Comparison of ENCODE assay signal across 8 mouse cellular contexts in the genomic region with DNA sequence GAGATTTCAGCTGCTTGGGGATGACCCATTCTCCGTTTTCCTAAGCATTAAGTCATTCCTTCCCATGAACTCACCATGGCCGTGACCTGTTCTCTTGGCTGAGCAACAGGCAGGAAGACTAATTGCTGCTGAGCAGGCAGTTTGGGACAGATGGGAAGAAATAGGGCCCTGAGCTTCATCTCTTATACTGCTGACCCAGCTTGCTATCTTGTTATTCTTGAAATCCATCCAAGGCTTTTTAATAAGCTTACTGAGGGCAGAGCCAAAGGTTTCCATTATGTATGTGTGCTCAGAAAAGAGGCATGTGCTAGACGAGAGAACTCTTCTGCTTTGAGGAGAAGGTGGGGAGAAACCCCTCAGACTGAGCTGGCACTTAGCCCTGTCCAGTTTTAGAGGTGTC. TPM values are rescaled to one million over a fixed set of nuclear protein-coding genes. Genes with fewer than 3 reads are reported as not detected.
A peak's percentile ranks its signal among the peaks of the same experiment; 100 is the strongest.
DNase-seq lines count a peak whose midpoint lies in the region; ATAC-seq and TF ChIP-seq lines count a peak whose summit lies in the region.

No protein-coding gene starts in this region.

- 0 out of 2 replicates have a peak overlapping the region, but pooled peaks have one; percentile 7 for H3K27ac ChIP-seq in cerebellum, adult 2 months (ENCODE audit: insufficient read depth, low read length)
- H3K27ac ChIP-seq in thymus, adult 2 months (ENCODE audit: control insufficient read depth, insufficient read depth, low read length) = no peak overlapping the region
- no peak overlapping the region for H3K27ac ChIP-seq in intestine, postnatal 0 days (ENCODE audit: low read depth, low read length)

- DNase-seq in cerebellum, adult 2 months = peak in 1 of 2 experiments; percentile 57
- no peak for DNase-seq in cerebellum, postnatal 14 days
- peak; percentile 6 for DNase-seq in retina, adult 2 months (ENCODE audit: low read depth, low spot score)
- DNase-seq in retina, embryonic 14.5 days (ENCODE audit: low spot score) = no peak
- peak; percentile 36 for DNase-seq in kidney, adult 9 months
- peak; percentile 14 for DNase-seq in retina, postnatal 7 days (ENCODE audit: low read depth, low spot score)
- DNase-seq in thymus, adult 2 months = no peak

- no peak for ATAC-seq in intestine, postnatal 0 days

- H3K9ac ChIP-seq in intestine, postnatal 0 days (ENCODE audit: low read depth, low read length) = no peak overlapping the region

- H3K9me3 ChIP-seq in intestine, postnatal 0 days (ENCODE audit: control insufficient read depth) = no peaks in the 10 kb centered on the region

- no peak for TF ChIP-seq CTCF in cerebellum, adult 2 months (IDR thresholded peaks at IDR 0.05; ENCODE audit: borderline replicate concordance, insufficient read depth, low read depth, low read length)
- TF ChIP-seq CTCF in thymus, adult 2 months (IDR thresholded peaks at IDR 0.05; ENCODE audit: borderline replicate concordance, control insufficient read depth, extremely low read depth, insufficient read depth, low read length, poor library complexity) = no peak
- TF ChIP-seq CTCF in intestine, postnatal 0 days (IDR thresholded peaks at IDR 0.05; ENCODE audit: low read depth) = no peak

- H3K27me3 ChIP-seq in cerebellum, adult 2 months (ENCODE audit: control insufficient read depth, insufficient read depth, low read length) = no peaks in the 10 kb centered on the region
- no peaks in the 10 kb centered on the region for H3K27me3 ChIP-seq in thymus, adult 2 months (ENCODE audit: control insufficient read depth, insufficient read depth, low read length)
- H3K27me3 ChIP-seq in intestine, postnatal 0 days (replicated peaks; ENCODE audit: control insufficient read depth, insufficient read depth, low read length) = no peaks in the 10 kb centered on the region

- H3K4me3 ChIP-seq in cerebellum, adult 2 months (replicated peaks; ENCODE audit: insufficient read depth, low read depth, low read length) = no peak overlapping the region
- no peak overlapping the region for H3K4me3 ChIP-seq in thymus, adult 2 months (ENCODE audit: control insufficient read depth, insufficient read depth, low read length)
- H3K4me3 ChIP-seq in intestine, postnatal 0 days (ENCODE audit: low read depth, low read length) = no peak overlapping the region

- no peak overlapping the region for H3K4me2 ChIP-seq in intestine, postnatal 0 days (replicated peaks; ENCODE audit: low read depth)

- no peaks in the 10 kb centered on the region for H3K36me3 ChIP-seq in thymus, adult 2 months (ENCODE audit: control insufficient read depth, insufficient read depth, low read length)
- H3K36me3 ChIP-seq in intestine, postnatal 0 days (ENCODE audit: control insufficient read depth, insufficient read depth) = no peaks in the 10 kb centered on the region

- peaks cover 9% of the 10 kb centered on the region; the same call in 1 of the 2 replicates for H3K4me1 ChIP-seq in cerebellum, adult 2 months (ENCODE audit: control insufficient read depth, insufficient read depth, low read length)
- no peaks in the 10 kb centered on the region for H3K4me1 ChIP-seq in thymus, adult 2 months (replicated peaks; ENCODE audit: control insufficient read depth, insufficient read depth, low read length)
- H3K4me1 ChIP-seq in intestine, postnatal 0 days (replicated peaks; ENCODE audit: control insufficient read depth, insufficient read depth, low read length) = no peaks in the 10 kb centered on the region

- TF ChIP-seq POLR2A in cerebellum, adult 2 months (IDR thresholded peaks at IDR 0.05; ENCODE audit: borderline replicate concordance, insufficient read depth, low read length) = no peak
- no peak for TF ChIP-seq POLR2A in thymus, adult 2 months (IDR thresholded peaks at IDR 0.05; ENCODE audit: control insufficient read depth, extremely low read depth, insufficient read depth, low read length, poor library complexity)

- WGBS in cerebellum, adult 2 months = 13% methylated on average over 3 of the region's 3 CpGs
- WGBS in thymus, adult 2 months = 90% methylated on average over 3 of the region's 3 CpGs
- 81% methylated on average over 3 of the region's 3 CpGs for WGBS in intestine, postnatal 0 days

RNA-seq across cellular contexts. Expression of gene Trappc2, which starts 55.4 kb away (rescaled TPM):
- polyA plus RNA-seq in cerebellum, adult 2 months (2012; rRNA removed) = 54.0 and 55.5 TPM in 2 replicates
- polyA plus RNA-seq in thymus, adult 2 months (2012; rRNA removed) = 2.0 and 2.9 TPM in 2 replicates
- 20.8 and 21.6 TPM in 2 replicates for polyA plus RNA-seq in intestine, postnatal 0 days (2015; fragmentation: Nextera tagmentation; extraction: Ambion mirVana)

RNA-seq across cellular contexts. Expression of gene Ofd1, which starts 55.6 kb away (rescaled TPM):
- polyA plus RNA-seq in cerebellum, adult 2 months (2012; rRNA removed) = 5.6 and 5.8 TPM in 2 replicates
- polyA plus RNA-seq in thymus, adult 2 months (2012; rRNA removed) = 1.9 and 2.1 TPM in 2 replicates
- polyA plus RNA-seq in intestine, postnatal 0 days (2015; fragmentation: Nextera tagmentation; extraction: Ambion mirVana) = 3.9 and 4.3 TPM in 2 replicates

Comparison
In these comparisons a context has a peak if more than half of its experiments do, and no peak if none do; other contexts are left out.
1. DNase-seq: peak in retina, adult 2 months (single experiment), kidney, adult 9 months (single experiment) and retina, postnatal 7 days (single experiment); none in cerebellum, postnatal 14 days (0 of 2), retina, embryonic 14.5 days (single experiment) and thymus, adult 2 months (single experiment).